Mouse (Mus musculus): ENCODE data around the gene Phf21a.

The Phf21a gene

GRCm38 (mm10) chr2:92231706-92232105 is 138.8 kb downstream of the Phf21a start:
- DNase-seq (ENCODE audit: low spot score in 2 of 2) = no peak

GRCm38 (mm10) chr2:92234768-92235332 is 141.9 kb downstream of the Phf21a start:
- no peak for DNase-seq (ENCODE audit: low spot score in 2 of 2)

- no peak for DNase-seq (ENCODE audit: low spot score in 2 of 2)
Measured at GRCm38 (mm10) chr2:92240299-92240698, 147.4 kb downstream of the Phf21a start.

DNA sequence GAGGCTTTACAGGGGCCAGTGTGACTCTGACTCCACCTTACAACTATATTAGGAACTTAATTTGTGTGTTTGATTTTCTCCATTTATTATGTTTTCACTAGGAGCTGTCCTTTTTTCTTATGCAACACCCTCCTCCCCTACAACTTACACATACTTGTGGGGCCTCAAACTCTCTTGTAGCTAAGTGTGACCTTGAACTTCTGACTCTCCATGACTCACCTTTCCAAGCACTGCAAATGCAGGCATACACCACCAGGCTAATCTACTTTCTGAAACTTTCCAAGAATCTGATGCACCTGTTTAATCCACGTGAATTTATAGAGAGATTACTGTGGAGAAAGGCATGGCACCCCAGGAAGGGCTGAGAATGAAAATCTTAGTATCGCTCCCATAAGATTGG is 147.9 kb downstream of the Phf21a start:
- no peak for DNase-seq (ENCODE audit: low spot score in 2 of 2)

- no peak for DNase-seq (ENCODE audit: low spot score in 2 of 2)
Measured at GRCm38 (mm10) chr2:92241317-92241716, 148.4 kb downstream of the Phf21a start.

DNA sequence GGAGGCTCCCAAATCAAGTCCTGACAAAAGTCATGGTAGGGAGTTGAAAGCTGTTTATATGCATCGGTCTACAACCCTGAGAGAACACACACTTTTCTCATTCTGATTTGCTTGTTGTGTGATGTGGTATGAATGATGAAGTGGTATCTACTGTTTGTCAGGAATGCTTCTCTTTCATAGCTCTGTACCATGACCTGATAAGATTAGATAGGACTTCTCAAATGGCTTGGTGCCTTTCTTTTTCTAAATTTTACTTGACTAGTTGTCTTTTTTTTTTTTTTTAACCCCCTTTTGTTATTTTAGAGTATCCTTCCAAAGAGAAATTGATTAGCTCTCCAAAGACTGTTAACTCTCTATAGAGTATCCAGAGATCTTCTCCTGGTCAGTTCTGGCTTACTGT is 153.2 kb downstream of the Phf21a start:
- no peak for DNase-seq (ENCODE audit: low spot score in 2 of 2)

GRCm38 (mm10) chr2:92247711-92248110 is 154.8 kb downstream of the Phf21a start:
- DNase-seq (ENCODE audit: low spot score in 2 of 2) = no peak

GRCm38 (mm10) chr2:92250472-92250871 is 157.6 kb downstream of the Phf21a start:
- no peak for DNase-seq (ENCODE audit: low spot score in 2 of 2)

GRCm38 (mm10) chr2:92253777-92254176 is 160.9 kb downstream of the Phf21a start:
- no peak for DNase-seq (ENCODE audit: low spot score in 2 of 2)

- DNase-seq (ENCODE audit: low spot score in 2 of 2) = no peak
Measured at GRCm38 (mm10) chr2:92256141-92256540, 163.2 kb downstream of the Phf21a start.

DNA sequence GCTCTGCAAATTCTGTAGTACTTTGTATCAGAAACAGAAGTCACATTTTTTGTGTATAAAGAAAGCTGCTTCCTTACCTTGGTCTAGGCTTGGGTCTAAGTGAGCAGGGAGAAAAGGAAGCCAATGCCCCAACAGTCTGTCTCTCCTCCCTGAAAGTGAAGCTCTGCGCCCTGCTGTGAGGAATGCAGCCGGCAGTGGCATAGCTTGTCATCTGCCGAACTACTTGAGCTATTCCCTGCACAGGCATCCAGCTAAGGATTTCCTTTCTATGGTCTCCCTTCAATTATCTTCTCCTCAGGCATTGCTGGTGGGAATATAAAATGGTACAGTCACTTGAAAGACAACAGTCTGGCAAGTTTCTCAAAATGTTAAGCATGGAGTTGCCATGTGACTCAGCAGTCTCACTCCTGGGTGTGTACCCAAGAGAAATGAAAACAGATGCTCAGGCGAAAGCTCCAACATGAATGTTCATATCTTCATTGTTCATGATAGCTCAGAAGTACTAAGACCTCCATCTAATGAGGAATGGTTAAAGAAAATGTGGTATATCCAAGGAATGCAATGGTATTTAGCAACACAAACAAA is 164.5 kb downstream of the Phf21a start:
- no peak for DNase-seq (ENCODE audit: low spot score in 2 of 2)

GRCm38 (mm10) chr2:92259924-92260323 is 167.0 kb downstream of the Phf21a start:
- no peak for DNase-seq (ENCODE audit: low spot score in 2 of 2)

DNA sequence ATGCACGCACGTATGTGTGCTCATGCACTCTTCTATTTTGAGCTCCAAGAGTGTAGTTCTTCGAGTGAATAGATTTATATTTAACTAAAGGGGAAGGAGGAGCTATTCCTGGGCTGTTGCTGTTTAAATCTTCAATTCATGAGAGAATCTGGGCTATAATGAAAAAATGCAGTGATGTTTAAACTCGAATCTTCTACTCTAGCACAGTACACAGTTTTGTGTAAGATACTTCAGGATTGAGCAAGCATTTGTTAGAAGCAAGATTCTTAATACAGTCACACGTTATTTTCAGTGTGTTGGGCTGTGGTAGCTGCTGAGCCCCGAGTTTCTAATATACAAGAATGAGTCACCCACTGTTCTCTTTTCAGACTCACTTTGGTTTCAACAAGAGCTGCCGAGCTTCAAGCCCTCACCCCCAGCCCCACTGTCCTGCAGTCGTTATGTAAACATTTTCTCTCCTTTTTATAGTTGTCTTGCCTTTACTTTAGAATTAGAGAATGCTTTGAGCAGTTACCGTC is 173.2 kb downstream of the Phf21a start:
- no peak for DNase-seq (ENCODE audit: low spot score in 2 of 2)

DNA sequence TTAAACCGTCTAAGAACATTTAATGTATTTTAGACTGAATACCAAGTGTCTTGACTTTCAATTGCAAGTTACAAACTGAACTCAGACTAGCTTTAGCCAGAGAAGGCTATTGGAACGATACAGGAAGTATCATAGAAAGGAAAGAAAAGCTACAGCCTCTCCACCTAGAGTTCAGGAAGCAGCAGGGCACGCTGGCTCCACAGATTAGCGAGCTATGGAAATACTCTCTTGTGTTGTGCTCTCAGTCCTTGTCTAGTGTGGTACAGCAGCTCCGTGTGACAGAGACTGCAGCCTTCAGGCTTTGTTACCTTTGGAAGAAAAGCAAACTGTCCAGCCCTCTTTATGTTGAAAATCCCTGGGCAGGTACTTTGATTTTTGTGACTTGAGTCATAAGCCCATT is 176.3 kb downstream of the Phf21a start:
- DNase-seq (ENCODE audit: low spot score in 2 of 2) = no peak

- DNase-seq (ENCODE audit: low spot score in 2 of 2) = no peak
Measured at GRCm38 (mm10) chr2:92272510-92272909, 179.6 kb downstream of the Phf21a start.

DNA sequence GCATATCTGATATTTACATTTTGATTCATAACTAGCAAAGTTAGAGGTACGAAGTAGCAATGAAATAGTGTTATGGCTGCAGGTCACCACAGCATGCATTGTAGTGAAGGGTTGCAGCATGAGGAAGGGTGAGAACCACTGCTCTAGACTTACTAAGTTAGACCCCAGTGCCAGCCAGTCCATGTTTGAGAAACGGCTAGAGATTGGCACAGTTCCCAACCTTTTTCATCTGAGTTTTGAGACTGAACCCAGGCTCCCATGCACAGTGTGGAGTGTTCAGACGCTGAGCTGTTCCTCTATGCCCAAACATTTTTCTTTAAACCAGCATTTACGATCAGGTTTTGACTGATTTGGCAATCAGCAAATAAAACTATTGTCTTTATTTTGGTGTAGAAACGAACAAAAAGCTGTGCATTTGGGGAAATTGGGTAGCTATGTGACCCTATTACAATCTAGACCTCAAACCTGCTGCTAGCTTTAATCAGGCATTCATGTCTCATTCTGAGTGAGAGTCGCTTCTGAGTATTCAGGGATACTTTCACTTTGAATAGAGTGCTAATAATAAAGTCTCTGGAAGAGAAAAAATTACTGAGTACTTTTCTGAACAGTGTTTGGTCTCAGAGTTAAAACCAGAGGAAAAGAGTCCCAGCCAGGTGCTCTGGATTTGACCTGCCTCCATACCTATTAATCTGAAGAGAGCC is 180.3 kb downstream of the Phf21a start:
- no peak for DNase-seq (ENCODE audit: low spot score in 2 of 2)

GRCm38 (mm10) chr2:92273802-92274183 is 180.9 kb downstream of the Phf21a start:
- DNase-seq (ENCODE audit: low spot score in 2 of 2) = no peak

DNA sequence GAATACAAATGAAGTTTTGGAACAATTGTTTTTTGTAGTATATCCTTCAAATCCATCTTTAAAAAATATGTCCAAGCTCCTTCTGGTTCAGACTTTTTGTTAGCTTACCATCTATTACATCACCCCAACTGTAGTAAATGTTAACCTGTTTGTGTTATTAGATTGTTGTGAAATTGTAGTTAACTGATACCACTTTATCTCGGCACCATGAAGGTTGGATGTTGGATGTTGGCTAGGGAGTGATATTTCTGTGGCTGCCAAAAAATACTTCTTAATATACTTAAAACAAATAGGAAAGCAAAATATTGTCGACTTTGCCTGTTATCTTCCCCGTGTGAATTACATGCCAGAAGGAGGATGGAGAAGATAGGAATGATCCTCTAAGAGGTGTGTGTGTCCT is 184.9 kb downstream of the Phf21a start:
- no peak for DNase-seq (ENCODE audit: low spot score in 2 of 2)

DNA sequence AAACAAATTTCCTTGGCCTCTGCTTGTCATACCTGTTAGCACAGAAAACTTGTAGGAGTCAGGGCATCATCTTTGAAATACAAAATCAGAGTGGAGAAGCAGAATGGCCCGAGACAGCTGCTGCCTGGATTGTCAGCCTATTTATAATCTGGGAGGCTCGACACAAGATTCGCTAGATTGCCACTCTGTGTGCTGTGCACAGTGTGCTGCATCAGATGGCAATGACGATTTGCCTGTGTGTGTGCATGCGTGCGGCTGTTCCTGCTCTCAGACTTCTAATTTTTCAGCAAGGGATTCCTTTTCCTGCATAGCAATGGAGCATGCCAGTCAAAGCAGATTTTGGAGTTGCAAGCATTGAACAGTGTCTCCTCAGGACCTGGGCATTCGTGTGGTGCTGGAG is 185.7 kb downstream of the Phf21a start:
- DNase-seq (ENCODE audit: low spot score in 2 of 2) = peak; percentile 67 to 81

DNA sequence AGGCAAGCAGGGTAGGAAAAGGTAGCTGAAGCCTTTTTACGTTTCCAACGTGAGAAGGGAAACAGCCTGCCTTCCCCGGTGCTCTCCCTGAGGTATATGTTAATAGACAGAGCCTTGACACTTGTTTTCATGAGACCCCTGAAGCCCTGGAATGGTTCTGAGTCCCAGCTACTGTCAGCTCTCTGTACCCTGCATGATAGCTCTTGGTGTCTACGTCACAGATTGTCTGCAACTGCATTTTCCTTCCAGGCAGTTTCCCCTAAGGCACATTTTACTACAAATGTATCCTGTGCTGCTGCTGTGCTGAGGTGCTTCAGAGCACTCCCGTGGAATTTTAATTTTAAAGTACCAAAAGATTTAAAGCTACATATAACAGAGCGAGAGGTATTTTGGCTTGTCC is 186.5 kb downstream of the Phf21a start:
- no peak for DNase-seq (ENCODE audit: low spot score in 2 of 2)

GRCm38 (mm10) chr2:92285597-92285996 is 192.7 kb downstream of the Phf21a start:
- DNase-seq (ENCODE audit: low spot score in 2 of 2) = peak; percentile 49 to 66

- DNase-seq (ENCODE audit: low spot score in 2 of 2) = no peak
Measured at GRCm38 (mm10) chr2:92289335-92289734, 196.4 kb downstream of the Phf21a start.

DNA sequence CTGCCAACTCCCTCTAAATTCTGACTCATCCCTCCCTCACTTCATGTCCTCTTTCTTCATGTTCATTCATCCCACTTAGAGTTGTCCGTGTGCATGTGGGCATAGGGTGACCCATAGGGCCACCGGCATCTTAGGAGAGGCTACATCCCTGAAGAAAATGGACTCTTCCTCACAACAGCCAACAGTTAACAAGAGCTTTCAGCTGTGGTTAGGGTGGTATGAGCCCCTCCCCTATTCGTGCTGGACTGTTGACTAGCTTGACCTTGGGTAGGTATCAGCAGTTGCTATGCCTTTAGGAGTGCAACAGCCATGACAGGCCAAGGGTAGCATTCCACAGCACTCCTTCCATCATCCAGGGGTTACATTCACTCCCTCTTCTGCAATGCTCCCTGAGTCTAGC is 198.6 kb downstream of the Phf21a start:
- no peak for DNase-seq (ENCODE audit: low spot score in 2 of 2)

Measured in right cerebral cortex, postnatal 10 days (tissue).